Mouse (Mus musculus): Measurements from ENCODE around the gene Ubr3.
"Not testable (repeated sequence)": the region's sequence is repeated elsewhere in the genome, so short reads cannot be mapped to it uniquely, and the experiment has no call there.

Ubr3 gene

GRCm38 (mm10) chr2:69907394-69907793, 10.3 kb downstream of the Ubr3 start:
- DNase-seq (ENCODE audit: low read depth) = not testable (repeated sequence)

GRCm38 (mm10) chr2:69912801-69913200, 15.8 kb downstream of the Ubr3 start:
- no peak for DNase-seq (ENCODE audit: low read depth)

GRCm38 (mm10) chr2:69917301-69917700, 20.3 kb downstream of the Ubr3 start:
- DNase-seq (ENCODE audit: low read depth) = no peak

- peak; percentile 57 for DNase-seq (ENCODE audit: low read depth)
Observed at GRCm38 (mm10) chr2:69924943-69925342, 27.9 kb downstream of the Ubr3 start.

- DNase-seq (ENCODE audit: low read depth) = no peak
Observed at GRCm38 (mm10) chr2:69936331-69936730, 39.3 kb downstream of the Ubr3 start.

GRCm38 (mm10) chr2:69939226-69939625, 42.2 kb downstream of the Ubr3 start:
- DNase-seq (ENCODE audit: low read depth) = peak; percentile 60

- DNase-seq (ENCODE audit: low read depth) = no peak
Observed at GRCm38 (mm10) chr2:69939649-69940048, 42.6 kb downstream of the Ubr3 start.

- no peak for DNase-seq (ENCODE audit: low read depth)
Observed at GRCm38 (mm10) chr2:69941391-69942030, 44.5 kb downstream of the Ubr3 start.

- no peak for DNase-seq (ENCODE audit: low read depth)
Observed at GRCm38 (mm10) chr2:69952849-69953248, 55.8 kb downstream of the Ubr3 start.

- peak; percentile 45 for DNase-seq (ENCODE audit: low read depth)
Observed at GRCm38 (mm10) chr2:69955635-69956034, 58.6 kb downstream of the Ubr3 start.

- DNase-seq (ENCODE audit: low read depth) = no peak
Observed at GRCm38 (mm10) chr2:69957622-69958021, 60.6 kb downstream of the Ubr3 start.

- no peak for DNase-seq (ENCODE audit: low read depth)
Observed at GRCm38 (mm10) chr2:69974896-69975295, 77.8 kb downstream of the Ubr3 start.

- DNase-seq (ENCODE audit: low read depth) = no peak
Observed at GRCm38 (mm10) chr2:69989224-69989623, 92.2 kb downstream of the Ubr3 start.

GRCm38 (mm10) chr2:69990647-69991046, 93.6 kb downstream of the Ubr3 start:
- peak; percentile 16 for DNase-seq (ENCODE audit: low read depth)

- DNase-seq (ENCODE audit: low read depth) = not testable (repeated sequence)
Observed at GRCm38 (mm10) chr2:69994082-69994736, 97.2 kb downstream of the Ubr3 start.

- no peak for DNase-seq (ENCODE audit: low read depth)
Observed at GRCm38 (mm10) chr2:69994779-69995178, 97.7 kb downstream of the Ubr3 start.

- DNase-seq (ENCODE audit: low read depth) = peak; percentile 78
Observed at GRCm38 (mm10) chr2:69999097-69999770, 102.2 kb downstream of the Ubr3 start.

GRCm38 (mm10) chr2:70000316-70000715, 103.3 kb downstream of the Ubr3 start:
- no peak for DNase-seq (ENCODE audit: low read depth)

- no peak for DNase-seq (ENCODE audit: low read depth)
Observed at GRCm38 (mm10) chr2:70006492-70006891, 109.4 kb downstream of the Ubr3 start.

- no peak for DNase-seq (ENCODE audit: low read depth)
Observed at GRCm38 (mm10) chr2:70012941-70013340, 115.9 kb downstream of the Ubr3 start.

- DNase-seq (ENCODE audit: low read depth) = no peak
Observed at GRCm38 (mm10) chr2:70018236-70018635, 121.2 kb downstream of the Ubr3 start.

GRCm38 (mm10) chr2:70024454-70024853, 127.4 kb downstream of the Ubr3 start:
- DNase-seq (ENCODE audit: low read depth) = peak; percentile 38

- DNase-seq (ENCODE audit: low read depth) = no peak
Observed at GRCm38 (mm10) chr2:70025711-70026110, 128.7 kb downstream of the Ubr3 start.
